Mouse (Mus musculus) limb, embryonic 14.5 days (tissue): ENCODE data around the gene Arhgap9. TPM values are rescaled to one million over a fixed set of nuclear protein-coding genes. Genes with fewer than 3 reads are reported as not detected.

ENCODE experiments used
- ATAC-seq: fragments of 200-750 bp; cut with Nextera tagmentation; 2 replicates; pipeline ENCODE4 v1.8.0; 2017; ENCODE audit warnings: low read depth, moderate number of reproducible peaks, moderate TSS enrichment; ENCODE audit not compliant: low FRiP score
- DNase-seq: peaks from one replicate; pipeline ENCODE4 v3.0.0-alpha.2; 2015; ENCODE audit warnings: low spot score
- H3K27ac ChIP-seq: fragments of 300-500 bp; sonication (generic); replicated peaks from 2 replicates; pipeline ENCODE4 v1.5.1; 2014; ENCODE audit warnings: low read depth, mild to moderate bottlenecking, low read length, moderate library complexity, mixed read lengths
- H3K27me3 ChIP-seq: fragments of 300-500 bp; sonication (generic); 2 replicates; pipeline ENCODE4 v1.6.1; 2014; ENCODE audit warnings: low read length, mixed read lengths; ENCODE audit not compliant: control insufficient read depth, insufficient read depth
- H3K36me3 ChIP-seq: fragments of 300-500 bp; sonication (generic); 2 replicates; pipeline ENCODE4 v1.6.1; 2014; ENCODE audit warnings: mild to moderate bottlenecking, low read length, moderate library complexity, mixed read lengths; ENCODE audit not compliant: control insufficient read depth, insufficient read depth
- H3K4me1 ChIP-seq: fragments of 300-500 bp; sonication (generic); 2 replicates; pipeline ENCODE4 v1.6.1; 2014; ENCODE audit warnings: antibody characterized with exemption, low read length, mixed read lengths; ENCODE audit not compliant: control insufficient read depth, insufficient read depth
- H3K4me2 ChIP-seq: fragments of 300-500 bp; sonication (generic); replicated peaks from 2 replicates; pipeline ENCODE4 v1.6.1; 2014; ENCODE audit warnings: low read depth, mild to moderate bottlenecking, low read length, moderate library complexity; ENCODE audit not compliant: severe bottlenecking
- H3K4me3 ChIP-seq: fragments of 300-500 bp; sonication (generic); replicated peaks from 2 replicates; pipeline ENCODE4 v1.5.1; 2014; ENCODE audit warnings: low read length
- H3K9ac ChIP-seq: fragments of 300-500 bp; sonication (generic); 2 replicates; pipeline ENCODE4 v1.6.1; 2014; ENCODE audit warnings: mild to moderate bottlenecking, low read depth, low read length, moderate library complexity; ENCODE audit not compliant: severe bottlenecking
- H3K9me3 ChIP-seq: fragments of 300-500 bp; sonication (generic); 2 replicates; pipeline ENCODE4 v1.6.1; 2016; ENCODE audit warnings: low read length; ENCODE audit not compliant: control insufficient read depth
- POLR2A ChIP-seq: fragments of 200-500 bp; IDR thresholded peaks from 2 replicates; pipeline ENCODE4 v1.8.0; 2012; ENCODE audit warnings: inconsistent platforms, mild to moderate bottlenecking, moderate library complexity, borderline replicate concordance; ENCODE audit not compliant: insufficient read depth, insufficient read length; ENCODE audit errors: extremely low read depth
- WGBS: fragments of 180-500 bp; shearing (Covaris S2); extraction: QIAGEN DNeasy Blood & Tissue Kit; methylation state at CpG from one replicate; pipeline ENCODE4 v1.1.7; 2014; 5-methylcytosine and 5-hydroxymethylcytosine counted together
- polyA plus RNA-seq, 2 experiments: library from polyadenylated mRNA; depleted of rRNA in 1 of 2; stranded (reverse) in 1 of 2; unstranded in 1 of 2; fragments of >200 nt; fragmentation: Nextera tagmentation in 1 of 2; extraction: Ambion mirVana in 1 of 2; gene quantifications; 2 replicates each; pipeline versions ENCODE4 v1.2.1 to v1.2.3; 2012 to 2014

Gene Arhgap9
- polyA plus RNA-seq, 2 experiments, result 5.5 to 5.6 TPM

- Histone ChIP-seq H3K9ac (no peak overlapping the region), H3K36me3 (peaks cover 64% of the 10 kb centered on the region), H3K27ac (no peak overlapping the region), H3K27me3 (no peaks in the 10 kb centered on the region), H3K9me3 (no peaks in the 10 kb centered on the region), H3K4me3 (no peak overlapping the region), H3K4me2 (no peak overlapping the region), H3K4me1 (peaks cover 19% of the 10 kb centered on the region)
- no peak for ATAC-seq
- TF ChIP-seq POLR2A, result no peak
- no peak for DNase-seq
- 84% methylated on average over 3 of the region's 3 CpGs for WGBS
Observed at GRCm38 (mm10) chr10:127293590-127294113, 28.1 kb upstream of the Arhgap9 start.

- DNase-seq (no peak), ATAC-seq (no peak)
- H3K4me2 ChIP-seq, result no peak overlapping the region
- no peaks in the 10 kb centered on the region for H3K9me3 ChIP-seq
- no peak for TF ChIP-seq POLR2A
- no peak overlapping the region for H3K4me3 ChIP-seq
- H3K4me1 ChIP-seq, result peaks cover 11% of the 10 kb centered on the region
- 88% methylated on average over 10 of the region's 10 CpGs for WGBS
- no peak overlapping the region for H3K27ac ChIP-seq
- no peak overlapping the region for H3K9ac ChIP-seq
- peaks cover 78% of the 10 kb centered on the region for H3K36me3 ChIP-seq
- H3K27me3 ChIP-seq, result no peaks in the 10 kb centered on the region
Observed at GRCm38 (mm10) chr10:127294895-127295510, 26.8 kb upstream of the Arhgap9 start.

DNA sequence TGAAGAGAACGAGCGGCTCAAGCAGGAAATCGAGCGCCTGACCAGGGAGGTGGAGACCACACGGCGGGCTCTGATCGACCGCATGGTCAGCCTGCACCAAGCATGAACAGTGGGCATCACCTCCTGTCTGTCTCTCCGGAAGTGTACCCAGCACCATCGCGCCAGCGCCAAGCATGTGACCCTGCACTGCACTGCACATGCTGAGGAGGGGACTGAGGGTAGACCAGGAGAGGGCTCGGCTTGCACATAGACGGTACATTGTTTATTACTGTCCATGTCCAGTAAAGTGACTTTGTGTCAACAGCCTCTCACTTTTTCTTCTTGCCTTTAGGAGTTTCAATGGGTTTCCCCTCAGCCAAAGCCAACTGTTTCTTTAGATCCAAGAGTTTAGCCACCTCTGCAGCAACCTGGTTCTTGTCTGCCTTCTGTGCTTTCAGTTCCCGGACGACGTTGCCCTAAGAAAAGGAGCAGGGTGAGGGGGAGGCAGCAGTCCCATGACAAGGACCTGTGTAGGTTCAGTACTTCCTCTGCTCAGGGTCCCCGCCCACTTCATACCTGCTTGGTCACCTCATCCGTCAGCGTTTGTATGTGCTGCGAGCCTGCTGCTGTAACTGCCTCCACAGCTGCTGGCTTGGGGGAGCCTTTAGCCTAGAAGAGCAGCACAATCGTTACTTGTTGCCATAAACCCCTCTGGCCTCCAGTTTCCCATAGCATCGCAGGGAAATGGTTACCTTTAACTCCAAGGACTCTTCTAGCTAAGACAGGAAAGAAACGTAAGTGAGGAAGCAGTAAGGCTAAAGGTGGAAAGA is 25.6 kb upstream of the Arhgap9 start:
- no peak for ATAC-seq
- WGBS, result 90% methylated on average over 24 of the region's 24 CpGs
- H3K9me3 ChIP-seq, result no peaks in the 10 kb centered on the region
- H3K27ac ChIP-seq, result no peak overlapping the region
- DNase-seq, result no peak
- H3K36me3 ChIP-seq, result peaks cover 88% of the 10 kb centered on the region
- H3K4me3 ChIP-seq, result no peak overlapping the region
- H3K9ac ChIP-seq, result no peak overlapping the region
- peaks cover 11% of the 10 kb centered on the region for H3K4me1 ChIP-seq
- no peaks in the 10 kb centered on the region for H3K27me3 ChIP-seq
- TF ChIP-seq POLR2A, result no peak
- no peak overlapping the region for H3K4me2 ChIP-seq

- no peak for DNase-seq
- H3K9me3 ChIP-seq, result no peaks in the 10 kb centered on the region
- no peak overlapping the region for H3K27ac ChIP-seq
- H3K4me2 ChIP-seq, result no peak overlapping the region
- no peaks in the 10 kb centered on the region for H3K27me3 ChIP-seq
- H3K4me1 ChIP-seq, result peaks cover 2% of the 10 kb centered on the region
- H3K36me3 ChIP-seq, result peaks cover 94% of the 10 kb centered on the region
- no peak overlapping the region for H3K9ac ChIP-seq
- no peak for TF ChIP-seq POLR2A
- WGBS, result 89% methylated on average over 16 of the region's 16 CpGs
- ATAC-seq, result no peak
- H3K4me3 ChIP-seq, result no peak overlapping the region
Observed at GRCm38 (mm10) chr10:127297015-127297871, 24.5 kb upstream of the Arhgap9 start.

- 95% methylated on average over 6 of the region's 6 CpGs for WGBS
- Histone ChIP-seq H3K4me2 (no peak overlapping the region), H3K36me3 (peaks cover 96% of the 10 kb centered on the region), H3K9ac (no peak overlapping the region), H3K4me3 (no peak overlapping the region), H3K9me3 (no peaks in the 10 kb centered on the region), H3K4me1 (no peaks in the 10 kb centered on the region), H3K27ac (no peak overlapping the region), H3K27me3 (no peaks in the 10 kb centered on the region)
- DNase-seq (no peak), ATAC-seq (no peak)
- TF ChIP-seq POLR2A, result no peak
Observed at GRCm38 (mm10) chr10:127300361-127300760, 21.4 kb upstream of the Arhgap9 start.
